Mouse (Mus musculus): ENCODE data around the gene Faim. TPM values are rescaled to one million over a fixed set of nuclear protein-coding genes. Genes with fewer than 3 reads are reported as not detected.

Gene Faim
- total and polyA plus RNA-seq, 3 experiments = 35.7 to 83.5 (median 52.4) TPM

GRCm38 (mm10) chr9:99035575-99035974 lies 49.4 kb downstream of the Faim start, which contains the start of gene Gm1123:
Gene Gm1123 (minus strand): TSS chr9:99035715.
- dilution Hi-C loops (cut with MboI; ENCODE audit: extremely low pct_ligation_motif_present, extremely low pct_unique_long_range_greater_than_20kb, low sequenced_read_pairs) (no loop called here), in situ Hi-C loops (cut with MboI; ENCODE audit: low pct_ligation_motif_present, low pct_unique_long_range_greater_than_20kb, low sequenced_read_pairs) (no loop called here)

DNA sequence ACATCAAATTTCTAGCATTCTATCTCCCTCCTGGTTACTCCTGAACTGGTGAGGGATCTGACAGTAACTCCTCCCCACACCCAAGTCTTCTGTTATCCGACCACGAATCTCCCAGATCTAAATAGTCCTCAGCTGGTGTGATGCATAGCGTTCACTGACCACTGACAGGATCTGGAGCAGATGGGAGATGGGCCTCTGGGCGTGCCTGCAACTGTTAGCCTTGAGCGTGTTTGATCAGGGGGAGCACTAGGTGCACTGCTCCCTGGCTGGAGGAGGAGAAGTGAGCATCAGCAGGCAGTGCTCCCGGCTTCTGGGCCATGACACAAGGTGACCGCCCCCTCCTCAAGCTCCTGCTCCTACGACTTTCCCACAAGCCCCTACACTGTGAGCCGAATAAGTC lies 55.8 kb downstream of the Faim start:
- no peak overlapping the region for H3K4me3 ChIP-seq (replicated peaks in 1 of 3; ENCODE audit: low read depth in 2 of 3, low read length in 2 of 3, poor library complexity in 1 of 3)
- no peak overlapping the region for H3K4me2 ChIP-seq (ENCODE audit: insufficient read depth, low read depth, poor library complexity, severe bottlenecking)
- H3K27ac ChIP-seq (ENCODE audit: insufficient read depth, low read depth) = no peak overlapping the region
- TF ChIP-seq ZMIZ1 (IDR thresholded peaks at IDR 0.05; ENCODE audit: low read depth, low read length) (no peak), TBP (conservative IDR thresholded peaks at IDR 0.05; ENCODE audit: low read depth, low read length) (no peak), ETS1 (conservative IDR thresholded peaks at IDR 0.05; ENCODE audit: low read depth, low read length) (no peak), USF1 (IDR thresholded peaks at IDR 0.05; ENCODE audit: low read depth, low read length) (no peak), IRF4 (IDR thresholded peaks at IDR 0.05; ENCODE audit: low read depth, low read length) (no peak), POLR2AphosphoS2 (IDR thresholded peaks at IDR 0.05; ENCODE audit: low read depth, low read length) (no peak), MAZ (IDR thresholded peaks at IDR 0.05; ENCODE audit: low read depth, low read length) (no peak), E2F4 (IDR thresholded peaks at IDR 0.05; ENCODE audit: insufficient replicate concordance, low read depth, low read length) (no peak), ZNF384 (IDR thresholded peaks at IDR 0.05; ENCODE audit: low read depth, low read length) (no peak), ELF1 (IDR thresholded peaks at IDR 0.05; ENCODE audit: low read depth, low read length) (no peak), NRF1 (IDR thresholded peaks at IDR 0.05; ENCODE audit: low read depth, low read length) (no peak), POLR2A (IDR thresholded peaks at IDR 0.05; ENCODE audit: low read depth, low read length) (no peak), UBTF (IDR thresholded peaks at IDR 0.05; ENCODE audit: low read depth, low read length) (no peak), RAD21 (IDR thresholded peaks at IDR 0.05; ENCODE audit: low read depth, low read length) (no peak), MAX (IDR thresholded peaks at IDR 0.05; ENCODE audit: low read length) (no peak), MEF2A (IDR thresholded peaks at IDR 0.05; ENCODE audit: borderline replicate concordance, low read depth, low read length) (no peak), CHD1 (IDR thresholded peaks at IDR 0.05; ENCODE audit: low read depth, low read length) (no peak)
- H3K79me2 ChIP-seq (replicated peaks; ENCODE audit: control insufficient read depth, extremely low read depth, insufficient read depth, poor library complexity, severe bottlenecking) = no peaks in the 10 kb centered on the region
- in situ Hi-C loops (cut with MboI; ENCODE audit: low pct_ligation_motif_present, low pct_unique_long_range_greater_than_20kb, low sequenced_read_pairs) (no loop called here), dilution Hi-C loops (cut with MboI; ENCODE audit: extremely low pct_ligation_motif_present, extremely low pct_unique_long_range_greater_than_20kb, low sequenced_read_pairs) (no loop called here)
- no peak overlapping the region for H3K9ac ChIP-seq (ENCODE audit: insufficient read depth, low read depth)
- peaks cover 2 to 31% of the 10 kb centered on the region in 2 experiments for H3K36me3 ChIP-seq (replicated peaks in 1 of 2; ENCODE audit: control insufficient read depth in 1 of 2, insufficient read depth in 1 of 2, low read length in 1 of 2)
- H3K27me3 ChIP-seq (replicated peaks) = no peaks in the 10 kb centered on the region
- no peaks in the 10 kb centered on the region for H3K9me3 ChIP-seq (replicated peaks; ENCODE audit: low read length)
- no peaks in the 10 kb centered on the region for H3K4me1 ChIP-seq (ENCODE audit: control insufficient read depth in 1 of 2, insufficient read depth in 2 of 2)
- DNase-seq (ENCODE audit: extremely low read depth) = no peak

More at GRCm38 (mm10) chr9:99035575-99035974, 49.4 kb downstream of the Faim start, which contains the start of gene Gm1123:
- Histone ChIP-seq H3K79me2 (replicated peaks; ENCODE audit: control insufficient read depth, extremely low read depth, insufficient read depth, poor library complexity, severe bottlenecking) (no peaks in the 10 kb centered on the region), H3K9me3 (replicated peaks; ENCODE audit: low read length) (no peaks in the 10 kb centered on the region), H3K27me3 (replicated peaks) (no peaks in the 10 kb centered on the region), H3K36me3 (replicated peaks in 1 of 2; ENCODE audit: control insufficient read depth in 1 of 2, insufficient read depth in 1 of 2, low read length in 1 of 2) (peaks cover 2 to 11% of the 10 kb centered on the region in 2 experiments), H3K4me3 (replicated peaks in 1 of 3; ENCODE audit: low read depth in 2 of 3, low read length in 2 of 3, poor library complexity in 1 of 3) (no peak within 1 kb of the TSS), H3K27ac (ENCODE audit: insufficient read depth, low read depth) (no peak within 1 kb of the TSS), H3K4me2 (ENCODE audit: insufficient read depth, low read depth, poor library complexity, severe bottlenecking) (no peak within 1 kb of the TSS), H3K9ac (ENCODE audit: insufficient read depth, low read depth) (no peak within 1 kb of the TSS), H3K4me1 (ENCODE audit: control insufficient read depth in 1 of 2, insufficient read depth in 2 of 2) (no peaks in the 10 kb centered on the region)
- TF ChIP-seq TCF12 (IDR thresholded peaks at IDR 0.05; ENCODE audit: low read depth, low read length) = no peak
- no peak for TF ChIP-seq MXI1 (IDR thresholded peaks at IDR 0.05; ENCODE audit: low read depth, low read length)
- no peak for TF ChIP-seq HCFC1 (IDR thresholded peaks at IDR 0.05; ENCODE audit: low read depth, low read length)
- no peak for TF ChIP-seq PAX5 (IDR thresholded peaks at IDR 0.05; ENCODE audit: low read length)
- DNase-seq (ENCODE audit: extremely low read depth) = no peak
